ENCODE assay signal across 15 mouse cellular contexts in the genomic region with DNA sequence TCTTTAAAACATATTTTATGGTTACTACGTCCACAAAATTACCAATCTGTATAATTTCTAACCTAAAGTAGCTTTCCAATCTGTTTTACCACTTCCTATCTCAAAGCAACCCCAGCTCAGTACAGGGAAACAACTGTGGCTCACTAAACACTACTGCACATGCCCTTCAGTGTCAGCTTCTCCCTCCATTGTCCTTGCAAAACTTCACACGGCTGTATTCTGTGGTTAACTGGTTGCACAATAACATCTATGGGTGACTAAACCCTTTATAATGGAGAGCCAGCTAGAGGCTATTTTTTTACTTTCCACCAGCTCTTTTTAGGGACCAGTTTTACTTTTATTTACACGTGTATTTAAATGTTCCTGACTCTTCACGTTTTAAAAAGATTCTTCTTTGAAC. TPM values are rescaled to one million over a fixed set of nuclear protein-coding genes. Genes with fewer than 3 reads are reported as not detected.
DNase-seq lines count a peak whose midpoint lies in the region; ATAC-seq lines count a peak whose summit lies in the region.
"Had no signal": no experiment of that assay in that cellular context is flagged by ENCODE, and none has a peak within 500 bp of the region (broad histone marks: within the 10 kb centered on the region; RNA-seq: fewer than 3 reads in every experiment).

No protein-coding gene starts in this region.

- peak; percentile 28 for DNase-seq in lung, postnatal 25 days (ENCODE audit: low spot score)
- DNase-seq in lung, postnatal 4 days, result no peak
- DNase-seq in Muller cell, postnatal 12 days (ENCODE audit: inconsistent ontology term), result peak; percentile 43
- no peak for DNase-seq in urinary bladder, postnatal 25 days (ENCODE audit: low spot score)
- no peak for DNase-seq in heart, adult 18-20 months
- DNase-seq in cerebellum, adult 18-20 months, result no peak
- DNase-seq: cerebellum, postnatal 14 days; embryo, embryonic 11 days; kidney, adult 8-10 months; kidney, postnatal 14 days; lung, postnatal 10 days; retina, postnatal 1 day; thymus, adult 18-20 months had no signal

- ATAC-seq in granulocyte monocyte progenitor cell, adult 5-6 weeks (replicated peaks; ENCODE audit: poor library complexity, severe bottlenecking), result peak; percentile 96
- ATAC-seq: forebrain, embryonic 16.5 days had no signal

RNA-seq across cellular contexts. Expression of a gene that starts 12.7 kb away (rescaled TPM):
- total RNA-seq in granulocyte monocyte progenitor cell, adult 5-6 weeks (2014; fragmentation: Nextera tagmentation), result 28.5 TPM in 2 replicates
- 40.8 and 48.0 TPM in 2 replicates for total RNA-seq in granulocyte monocyte progenitor cell, adult 5-6 weeks (2017)
- 10 to 100 TPM; 21.7 to 22.5 TPM for total RNA-seq in heart, adult 18-20 months (2021)

Comparison
In these comparisons a context has a peak if more than half of its experiments do, and no peak if none do; other contexts are left out.
1. DNase-seq: peak in lung, postnatal 25 days (single experiment) and Muller cell, postnatal 12 days (single experiment); none in lung, postnatal 4 days (0 of 2), urinary bladder, postnatal 25 days (single experiment), heart, adult 18-20 months (0 of 2) and cerebellum, adult 18-20 months (0 of 2).